Mouse (Mus musculus) cerebellum, adult 2 months (tissue): ENCODE measurements at regions not wholly inside any gene's neighbourhood (a gene's known extent, or its start where the extent isn't known, plus 50 kb on each side); places are given as distances from the start of the nearest gene placed in this dataset.

Source experiments
- CTCF ChIP-seq: fragments of 200-500 bp; IDR thresholded peaks from 2 replicates; pipeline ENCODE4 v1.5.1; 2011; ENCODE audit warnings: low read depth, mild to moderate bottlenecking, control low read depth, low read length, moderate library complexity, borderline replicate concordance; ENCODE audit not compliant: insufficient read depth
- POLR2A ChIP-seq: fragments of 200-500 bp; IDR thresholded peaks from 2 replicates; pipeline ENCODE4 v1.6.1; 2011; ENCODE audit warnings: low read length, control low read depth, borderline replicate concordance; ENCODE audit not compliant: insufficient read depth

DNA sequence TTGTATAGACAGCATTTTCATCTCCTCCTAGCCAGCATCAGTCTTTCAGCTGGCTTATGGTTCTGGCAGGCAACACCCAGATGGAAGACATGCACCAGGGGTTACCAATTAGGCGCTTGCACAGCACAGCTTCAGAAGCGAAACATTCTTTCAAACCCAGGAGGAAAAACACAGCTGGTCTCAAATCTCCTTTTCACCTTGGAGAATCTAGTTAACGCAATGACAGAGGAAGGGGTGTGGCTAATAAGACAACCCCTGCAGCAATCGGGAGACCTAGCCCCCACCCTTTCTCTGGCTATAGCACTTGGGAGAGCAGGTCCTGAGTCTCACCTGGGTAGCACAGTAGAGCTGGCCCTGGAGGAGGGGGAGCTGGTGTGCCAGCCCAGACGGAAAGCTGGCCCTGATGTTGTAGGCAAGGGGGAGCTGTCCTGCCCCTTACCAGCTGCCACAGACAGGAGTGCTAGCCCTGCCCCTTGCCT, 84.4 kb upstream of the Thpo start:
- no peak for TF ChIP-seq CTCF
- TF ChIP-seq POLR2A = no peak
